Mouse (Mus musculus): Measurements from ENCODE around the gene Atl3. TPM values are rescaled to one million over a fixed set of nuclear protein-coding genes. Genes with fewer than 3 reads are reported as not detected.
"Not testable (repeated sequence)": the region's sequence is repeated elsewhere in the genome, so short reads cannot be mapped to it uniquely, and the experiment has no call there.

Gene Atl3
- polyA plus RNA-seq, 1 experiment from 2014 or later = 9.2 TPM

GRCm38 (mm10) chr19:7494187-7495015 is 561 bp downstream of the Atl3 start:
- Histone ChIP-seq H3K9me3 (replicated peaks; ENCODE audit: control insufficient read depth, low read length) (no peaks in the 10 kb centered on the region), H3K36me3 (ENCODE audit: control insufficient read depth, insufficient read depth) (no peaks in the 10 kb centered on the region), H3K4me1 (ENCODE audit: control insufficient read depth, insufficient read depth, low read length) (peaks cover 6% of the 10 kb centered on the region), H3K4me3 (ENCODE audit: low read length) (peak overlapping the region; percentile 88), H3K9ac (ENCODE audit: low read length) (peak overlapping the region; percentile 97), H3K27ac (ENCODE audit: low read length) (peak overlapping the region; percentile 100), H3K27me3 (ENCODE audit: control insufficient read depth, insufficient read depth, low read length) (no peaks in the 10 kb centered on the region), H3K4me2 (ENCODE audit: low read depth, low read length) (peak overlapping the region; percentile 90)
- under 1% methylated on average over 84 of the region's 84 CpGs for WGBS
- ATAC-seq (replicated peaks; ENCODE audit: extremely low read depth, insufficient read depth, low FRiP score) = peak; percentile 96

DNA sequence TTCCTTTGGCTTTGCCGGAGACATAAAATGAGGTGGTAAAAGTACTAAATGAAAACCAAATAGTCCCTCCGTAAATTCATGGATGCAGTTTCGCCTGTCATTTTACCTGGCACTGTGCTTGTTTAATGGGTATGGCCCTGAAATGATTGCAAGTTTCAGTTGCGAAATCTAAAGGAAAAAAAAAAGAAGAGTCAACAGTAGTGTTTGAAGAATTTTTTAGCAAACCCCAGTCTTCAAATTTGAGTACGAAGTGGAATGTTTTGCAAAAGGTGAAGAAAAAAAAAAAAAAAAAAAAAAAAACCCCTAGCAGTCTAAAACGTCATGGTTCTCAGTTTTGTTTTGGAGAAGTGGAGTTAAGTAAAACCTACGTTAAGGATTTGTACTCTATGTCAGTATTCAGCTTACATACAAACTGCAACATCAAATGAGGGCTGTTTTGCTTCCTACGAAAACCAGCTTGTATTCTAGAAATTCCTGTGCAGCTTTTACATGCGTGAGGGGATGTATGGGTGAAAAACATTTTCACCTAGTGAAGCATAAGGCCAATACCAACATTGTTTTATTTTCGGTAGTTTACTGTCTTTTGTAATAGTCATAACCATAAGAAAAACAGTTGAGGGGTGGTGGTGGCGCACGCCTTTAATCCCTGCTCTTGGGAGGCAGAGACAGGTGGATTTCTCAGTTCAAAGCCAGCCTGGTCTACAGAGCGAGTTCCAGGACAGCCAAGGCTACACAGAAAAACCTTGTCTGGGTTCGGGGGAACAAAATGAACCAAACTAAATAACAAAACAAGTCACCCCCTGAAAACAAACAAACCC is 1.6 kb downstream of the Atl3 start:
- H3K36me3 ChIP-seq (ENCODE audit: control insufficient read depth, insufficient read depth) = no peaks in the 10 kb centered on the region
- H3K9me3 ChIP-seq (replicated peaks; ENCODE audit: control insufficient read depth, low read length) = no peaks in the 10 kb centered on the region
- peak overlapping the region; percentile 100 for H3K27ac ChIP-seq (ENCODE audit: low read length)
- peak overlapping the region; percentile 97 for H3K9ac ChIP-seq (ENCODE audit: low read length)
- WGBS = 38% methylated on average over 14 of the region's 14 CpGs
- ATAC-seq (replicated peaks; ENCODE audit: extremely low read depth, insufficient read depth, low FRiP score) = no peak
- H3K4me2 ChIP-seq (ENCODE audit: low read depth, low read length) = peak overlapping the region; percentile 90
- no peaks in the 10 kb centered on the region for H3K27me3 ChIP-seq (ENCODE audit: control insufficient read depth, insufficient read depth, low read length)
- H3K4me1 ChIP-seq (ENCODE audit: control insufficient read depth, insufficient read depth, low read length) = peaks cover 6% of the 10 kb centered on the region
- peak overlapping the region; percentile 88 for H3K4me3 ChIP-seq (ENCODE audit: low read length)

- peak overlapping the region; percentile 90; the same call in 1 of the 2 replicates for H3K4me2 ChIP-seq (ENCODE audit: low read depth, low read length)
- H3K36me3 ChIP-seq (ENCODE audit: control insufficient read depth, insufficient read depth); H3K9ac ChIP-seq (ENCODE audit: low read length); H3K9me3 ChIP-seq (replicated peaks; ENCODE audit: control insufficient read depth, low read length); H3K4me3 ChIP-seq (ENCODE audit: low read length); H3K27me3 ChIP-seq (ENCODE audit: control insufficient read depth, insufficient read depth, low read length); H3K27ac ChIP-seq (ENCODE audit: low read length); ATAC-seq (replicated peaks; ENCODE audit: extremely low read depth, insufficient read depth, low FRiP score); H3K4me1 ChIP-seq (ENCODE audit: control insufficient read depth, insufficient read depth, low read length): not testable (repeated sequence)
- WGBS = 71% methylated on average over 1 of the region's 1 CpGs
Observed at GRCm38 (mm10) chr19:7496070-7496469, 2.2 kb downstream of the Atl3 start.

DNA sequence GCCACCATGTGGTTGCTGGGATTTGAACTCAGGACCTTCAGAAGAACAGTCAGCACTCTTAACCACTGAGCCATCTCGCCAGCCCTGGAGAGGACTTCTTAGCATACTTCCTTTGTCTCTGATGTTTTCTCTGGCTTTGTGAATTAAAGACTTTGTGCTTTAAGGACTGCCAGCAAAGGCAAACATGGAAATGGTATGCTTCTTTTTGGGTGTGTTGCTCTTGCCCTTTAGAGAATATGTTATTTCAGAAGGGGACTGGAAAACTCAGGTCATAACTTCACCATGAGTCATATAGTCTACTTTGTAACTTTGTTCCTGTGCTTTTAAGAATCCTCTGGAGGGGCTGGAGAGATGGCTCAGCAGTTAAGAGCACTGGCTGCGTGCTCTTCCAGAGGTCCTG is 5.0 kb downstream of the Atl3 start:
- Histone ChIP-seq H3K27me3 (ENCODE audit: control insufficient read depth, insufficient read depth, low read length) (no peaks in the 10 kb centered on the region), H3K4me1 (ENCODE audit: control insufficient read depth, insufficient read depth, low read length) (peaks cover 6% of the 10 kb centered on the region), H3K4me2 (ENCODE audit: low read depth, low read length) (no peak overlapping the region), H3K4me3 (ENCODE audit: low read length) (no peak overlapping the region), H3K9ac (ENCODE audit: low read length) (no peak overlapping the region), H3K27ac (ENCODE audit: low read length) (no peak overlapping the region), H3K36me3 (ENCODE audit: control insufficient read depth, insufficient read depth) (no peaks in the 10 kb centered on the region), H3K9me3 (replicated peaks; ENCODE audit: control insufficient read depth, low read length) (no peaks in the 10 kb centered on the region)
- no peak for ATAC-seq (replicated peaks; ENCODE audit: extremely low read depth, insufficient read depth, low FRiP score)
- WGBS = 72% methylated on average over 2 of the region's 2 CpGs

GRCm38 (mm10) chr19:7500701-7501100 is 6.9 kb downstream of the Atl3 start:
- peaks cover 5% of the 10 kb centered on the region; the same call in 1 of the 2 replicates for H3K4me1 ChIP-seq (ENCODE audit: control insufficient read depth, insufficient read depth, low read length)
- H3K36me3 ChIP-seq (ENCODE audit: control insufficient read depth, insufficient read depth) = no peaks in the 10 kb centered on the region
- 86% methylated on average over 1 of the region's 1 CpGs for WGBS
- H3K9ac ChIP-seq (ENCODE audit: low read length) = no peak overlapping the region
- no peaks in the 10 kb centered on the region for H3K27me3 ChIP-seq (ENCODE audit: control insufficient read depth, insufficient read depth, low read length)
- H3K4me2 ChIP-seq (ENCODE audit: low read depth, low read length) = no peak overlapping the region
- ATAC-seq (replicated peaks; ENCODE audit: extremely low read depth, insufficient read depth, low FRiP score) = no peak
- H3K27ac ChIP-seq (ENCODE audit: low read length) = no peak overlapping the region
- no peak overlapping the region for H3K4me3 ChIP-seq (ENCODE audit: low read length)
- H3K9me3 ChIP-seq (replicated peaks; ENCODE audit: control insufficient read depth, low read length) = no peaks in the 10 kb centered on the region

DNA sequence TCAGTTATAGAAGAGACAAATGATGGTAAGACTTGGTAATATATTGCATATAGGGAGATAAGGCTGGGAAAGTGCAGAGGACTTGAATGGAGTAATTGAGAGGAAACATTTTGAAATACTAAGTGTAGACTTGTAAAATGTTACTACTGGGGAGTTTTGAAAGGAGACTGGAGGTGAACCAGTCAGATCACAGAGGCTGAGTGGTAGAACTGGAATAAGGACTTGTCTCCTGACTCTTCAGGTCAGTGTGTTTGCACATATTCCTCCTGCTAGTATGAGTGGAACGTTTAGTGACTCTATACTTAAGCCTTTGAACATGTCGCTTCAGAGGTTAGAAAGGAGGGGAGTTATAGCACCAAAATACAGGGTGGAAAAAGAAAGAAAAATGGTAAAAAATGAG is 8.6 kb downstream of the Atl3 start:
- no peaks in the 10 kb centered on the region for H3K36me3 ChIP-seq (ENCODE audit: control insufficient read depth, insufficient read depth)
- no peak overlapping the region for H3K9ac ChIP-seq (ENCODE audit: low read length)
- peaks cover 3% of the 10 kb centered on the region; the same call in 1 of the 2 replicates for H3K4me1 ChIP-seq (ENCODE audit: control insufficient read depth, insufficient read depth, low read length)
- WGBS = 74% methylated on average over 2 of the region's 2 CpGs
- ATAC-seq (replicated peaks; ENCODE audit: extremely low read depth, insufficient read depth, low FRiP score) = no peak
- no peak overlapping the region for H3K4me2 ChIP-seq (ENCODE audit: low read depth, low read length)
- H3K27ac ChIP-seq (ENCODE audit: low read length) = no peak overlapping the region
- no peak overlapping the region for H3K4me3 ChIP-seq (ENCODE audit: low read length)
- no peaks in the 10 kb centered on the region for H3K9me3 ChIP-seq (replicated peaks; ENCODE audit: control insufficient read depth, low read length)
- no peaks in the 10 kb centered on the region for H3K27me3 ChIP-seq (ENCODE audit: control insufficient read depth, insufficient read depth, low read length)

DNA sequence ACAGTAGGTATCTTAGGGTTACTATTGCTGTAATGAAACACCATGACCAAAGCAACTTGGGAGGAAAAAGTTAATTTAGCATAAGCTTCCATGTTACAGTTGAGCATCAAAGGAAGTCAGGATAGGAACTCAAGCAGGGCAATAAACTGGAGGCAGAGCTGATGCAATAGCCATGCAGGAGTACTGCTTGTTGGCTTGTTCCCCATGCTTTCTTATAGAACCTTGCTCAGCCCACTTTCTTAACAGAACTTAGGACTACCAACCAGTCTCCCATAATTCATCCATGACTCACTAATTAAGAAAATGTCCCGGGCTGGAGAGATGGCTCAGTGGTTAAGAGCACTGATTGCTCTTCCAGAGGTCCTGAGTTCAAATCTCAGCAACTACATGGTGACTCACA is 12.5 kb downstream of the Atl3 start:
- H3K27me3 ChIP-seq (ENCODE audit: control insufficient read depth, insufficient read depth, low read length) = no peaks in the 10 kb centered on the region
- H3K9me3 ChIP-seq (replicated peaks; ENCODE audit: control insufficient read depth, low read length) = no peaks in the 10 kb centered on the region
- H3K4me1 ChIP-seq (ENCODE audit: control insufficient read depth, insufficient read depth, low read length) = peaks cover 6% of the 10 kb centered on the region
- H3K36me3 ChIP-seq (ENCODE audit: control insufficient read depth, insufficient read depth) = peaks cover 11% of the 10 kb centered on the region
- H3K4me2 ChIP-seq (ENCODE audit: low read depth, low read length) = no peak overlapping the region
- WGBS = 88% methylated on average over 1 of the region's 1 CpGs
- H3K9ac ChIP-seq (ENCODE audit: low read length) = no peak overlapping the region
- H3K27ac ChIP-seq (ENCODE audit: low read length) = no peak overlapping the region
- no peak overlapping the region for H3K4me3 ChIP-seq (ENCODE audit: low read length)
- no peak for ATAC-seq (replicated peaks; ENCODE audit: extremely low read depth, insufficient read depth, low FRiP score)

DNA sequence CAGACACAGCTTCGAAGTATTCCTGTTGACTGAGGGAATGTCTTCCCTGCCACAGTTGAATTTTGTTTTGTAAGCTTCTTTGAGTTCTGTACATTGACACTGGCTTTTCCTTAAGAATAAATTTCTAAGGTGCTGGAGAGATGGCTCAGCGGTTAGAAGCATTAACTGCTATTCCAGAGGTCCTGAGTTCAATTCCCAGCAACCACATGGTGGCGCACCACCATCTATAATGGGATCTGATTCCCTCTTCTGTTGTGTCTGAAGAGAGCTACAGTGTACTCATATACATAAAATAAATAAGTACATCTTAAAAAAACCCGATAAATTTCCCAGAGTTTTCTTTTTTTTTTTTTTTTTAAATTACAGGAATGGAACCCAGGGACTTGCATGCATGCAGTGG is 14.2 kb downstream of the Atl3 start:
- no peaks in the 10 kb centered on the region for H3K27me3 ChIP-seq (ENCODE audit: control insufficient read depth, insufficient read depth, low read length)
- no peak for ATAC-seq (replicated peaks; ENCODE audit: extremely low read depth, insufficient read depth, low FRiP score)
- H3K9me3 ChIP-seq (replicated peaks; ENCODE audit: control insufficient read depth, low read length) = no peaks in the 10 kb centered on the region
- 64% methylated on average over 4 of the region's 4 CpGs for WGBS
- peaks cover 11% of the 10 kb centered on the region for H3K36me3 ChIP-seq (ENCODE audit: control insufficient read depth, insufficient read depth)
- H3K27ac ChIP-seq (ENCODE audit: low read length) = no peak overlapping the region
- H3K9ac ChIP-seq (ENCODE audit: low read length) = no peak overlapping the region
- H3K4me3 ChIP-seq (ENCODE audit: low read length) = no peak overlapping the region
- peaks cover 6% of the 10 kb centered on the region for H3K4me1 ChIP-seq (ENCODE audit: control insufficient read depth, insufficient read depth, low read length)
- H3K4me2 ChIP-seq (ENCODE audit: low read depth, low read length) = no peak overlapping the region

GRCm38 (mm10) chr19:7516437-7516836 is 22.6 kb downstream of the Atl3 start:
- WGBS = 84% methylated on average over 1 of the region's 1 CpGs
- H3K4me1 ChIP-seq (ENCODE audit: control insufficient read depth, insufficient read depth, low read length) = peaks cover 5% of the 10 kb centered on the region
- peaks cover 22% of the 10 kb centered on the region for H3K36me3 ChIP-seq (ENCODE audit: control insufficient read depth, insufficient read depth)
- no peak overlapping the region for H3K4me3 ChIP-seq (ENCODE audit: low read length)
- no peaks in the 10 kb centered on the region for H3K9me3 ChIP-seq (replicated peaks; ENCODE audit: control insufficient read depth, low read length)
- H3K4me2 ChIP-seq (ENCODE audit: low read depth, low read length) = no peak overlapping the region
- no peak overlapping the region for H3K27ac ChIP-seq (ENCODE audit: low read length)
- H3K27me3 ChIP-seq (ENCODE audit: control insufficient read depth, insufficient read depth, low read length) = no peaks in the 10 kb centered on the region
- ATAC-seq (replicated peaks; ENCODE audit: extremely low read depth, insufficient read depth, low FRiP score) = no peak
- H3K9ac ChIP-seq (ENCODE audit: low read length) = no peak overlapping the region

All from heart, embryonic 16.5 days (tissue).